Mouse (Mus musculus) stomach, embryonic 14.5 days (tissue): Measurements from ENCODE around the gene Cd300lf. TPM values are rescaled to one million over a fixed set of nuclear protein-coding genes. Genes with fewer than 3 reads are reported as not detected.

ENCODE experiments used
- ATAC-seq: fragments of 200-750 bp; cut with Nextera tagmentation; 2 replicates; pipeline ENCODE4 v1.8.0; 2017; ENCODE audit warnings: low read depth, moderate TSS enrichment; ENCODE audit not compliant: insufficient number of reproducible peaks, insufficient read depth, low FRiP score
- H3K27ac ChIP-seq: fragments of 300-500 bp; sonication (generic); 2 replicates; pipeline ENCODE4 v1.5.1; 2014; ENCODE audit warnings: mild to moderate bottlenecking, low read length, moderate library complexity, mixed read lengths
- H3K27me3 ChIP-seq: fragments of 300-500 bp; sonication (generic); 2 replicates; pipeline ENCODE4 v1.6.1; 2014; ENCODE audit warnings: low read length, control low read depth, mixed read lengths; ENCODE audit not compliant: control insufficient read depth, insufficient read depth
- H3K36me3 ChIP-seq: fragments of 300-500 bp; sonication (generic); 2 replicates; pipeline ENCODE4 v1.6.1; 2014; ENCODE audit warnings: mild to moderate bottlenecking, control low read depth, low read length, moderate library complexity, mixed read lengths; ENCODE audit not compliant: control insufficient read depth, insufficient read depth
- H3K4me1 ChIP-seq: fragments of 300-500 bp; sonication (generic); 2 replicates; pipeline ENCODE4 v1.6.1; 2014; ENCODE audit warnings: low read length, control low read depth, mixed read lengths; ENCODE audit not compliant: control insufficient read depth, insufficient read depth
- H3K4me2 ChIP-seq: fragments of 300-500 bp; sonication (generic); replicated peaks from 2 replicates; pipeline ENCODE4 v1.6.1; 2014; ENCODE audit warnings: low read depth, low read length, control low read depth
- H3K4me3 ChIP-seq: fragments of 300-500 bp; sonication (generic); 2 replicates; pipeline ENCODE4 v1.5.1; 2014; ENCODE audit warnings: low read depth, low read length, control low read depth
- H3K9ac ChIP-seq: fragments of 300-500 bp; sonication (generic); replicated peaks from 2 replicates; pipeline ENCODE4 v1.6.1; 2014; ENCODE audit warnings: low read depth, mild to moderate bottlenecking, control low read depth, low read length, moderate library complexity, mixed read lengths
- H3K9me3 ChIP-seq: fragments of 300-500 bp; sonication (generic); 2 replicates; pipeline ENCODE4 v1.6.1; 2016; ENCODE audit warnings: low read depth, low read length, control low read depth; ENCODE audit not compliant: control insufficient read depth
- WGBS: fragments of 180-500 bp; shearing (Covaris S2); extraction: QIAGEN DNeasy Blood & Tissue Kit; methylation state at CpG from one replicate; pipeline ENCODE4 v1.1.7; 2014; 5-methylcytosine and 5-hydroxymethylcytosine counted together
- polyA plus RNA-seq: library from polyadenylated mRNA; unstranded; fragments of >200 nt; fragmentation: Nextera tagmentation; extraction: Ambion mirVana; gene quantifications from 2 replicates; pipeline ENCODE4 v1.2.1, GENCODE M21; 2014

The Cd300lf gene
- polyA plus RNA-seq, 1 experiment from 2014 or later, result 0.33 TPM

GRCm38 (mm10) chr11:115163568-115164150 lies 29.9 kb upstream of the Cd300lf start:
- peak overlapping the region; percentile 70; the same call in 1 of the 2 replicates for H3K27ac ChIP-seq
- no peaks in the 10 kb centered on the region for H3K36me3 ChIP-seq
- peak overlapping the region; percentile 53 for H3K9ac ChIP-seq
- peaks cover 21% of the 10 kb centered on the region; the same call in 1 of the 2 replicates for H3K4me1 ChIP-seq
- H3K9me3 ChIP-seq, result no peaks in the 10 kb centered on the region
- H3K4me3 ChIP-seq, result peak overlapping the region; percentile 76
- WGBS, result under 1% methylated on average over 47 of the region's 47 CpGs
- no peaks in the 10 kb centered on the region for H3K27me3 ChIP-seq
- peak overlapping the region; percentile 83 for H3K4me2 ChIP-seq
- ATAC-seq, result no peak

- Histone ChIP-seq H3K4me1 (peaks cover 27% of the 10 kb centered on the region), H3K4me2 (peak within 1 kb of the TSS; percentile 83)
- ATAC-seq, result peak; percentile 93
These were observed 29.2 kb upstream of the Cd300lf start, which contains the start of gene Slc9a3r1 for GRCm38 (mm10) chr11:115162832-115163480. Gene Slc9a3r1, plus strand, starts transcription at chr11:115163341.

GRCm38 (mm10) chr11:115162205-115162601 lies 28.4 kb upstream of the Cd300lf start:
- Histone ChIP-seq H3K4me1 (peaks cover 30% of the 10 kb centered on the region), H3K9ac (no peak overlapping the region), H3K9me3 (no peaks in the 10 kb centered on the region), H3K36me3 (no peaks in the 10 kb centered on the region), H3K4me2 (peak overlapping the region; percentile 83), H3K4me3 (no peak overlapping the region), H3K27ac (peak overlapping the region; percentile 72), H3K27me3 (no peaks in the 10 kb centered on the region)
- no peak for ATAC-seq
- 18% methylated on average over 9 of the region's 9 CpGs for WGBS

More at GRCm38 (mm10) chr11:115162832-115163480, 29.2 kb upstream of the Cd300lf start, which contains the start of gene Slc9a3r1:
- Histone ChIP-seq H3K4me3 (peak within 1 kb of the TSS; percentile 76), H3K9ac (peak within 1 kb of the TSS; percentile 53), H3K9me3 (no peaks in the 10 kb centered on the region), H3K27me3 (no peaks in the 10 kb centered on the region), H3K27ac (peak within 1 kb of the TSS; percentile 72), H3K36me3 (no peaks in the 10 kb centered on the region)
- WGBS, result under 1% methylated on average over 47 of the region's 47 CpGs

- Histone ChIP-seq H3K4me1 (peaks cover 30% of the 10 kb centered on the region), H3K27me3 (no peaks in the 10 kb centered on the region), H3K4me3 (no peak overlapping the region), H3K9ac (no peak overlapping the region), H3K4me2 (0 out of 2 replicates have a peak overlapping the region, but pooled peaks have one; percentile 83), H3K27ac (peak overlapping the region; percentile 72), H3K36me3 (no peaks in the 10 kb centered on the region), H3K9me3 (no peaks in the 10 kb centered on the region)
- no peak for ATAC-seq
- WGBS, result 52% methylated on average over 9 of the region's 9 CpGs
These were observed 27.9 kb upstream of the Cd300lf start for GRCm38 (mm10) chr11:115161578-115162204.

- WGBS, result 29% methylated on average over 10 of the region's 10 CpGs
- H3K9ac ChIP-seq, result no peak overlapping the region
- ATAC-seq, result no peak
- H3K4me3 ChIP-seq, result no peak overlapping the region
- no peak overlapping the region for H3K4me2 ChIP-seq
- H3K27ac ChIP-seq, result peak overlapping the region; percentile 33; the same call in 1 of the 2 replicates
- no peaks in the 10 kb centered on the region for H3K27me3 ChIP-seq
- no peaks in the 10 kb centered on the region for H3K9me3 ChIP-seq
- H3K36me3 ChIP-seq, result no peaks in the 10 kb centered on the region
- H3K4me1 ChIP-seq, result peaks cover 30% of the 10 kb centered on the region
These were observed 27.2 kb upstream of the Cd300lf start for GRCm38 (mm10) chr11:115160883-115161577.

GRCm38 (mm10) chr11:115160016-115160797 lies 26.4 kb upstream of the Cd300lf start:
- 48% methylated on average over 11 of the region's 11 CpGs for WGBS
- no peak for ATAC-seq
- H3K4me3 ChIP-seq, result no peak overlapping the region
- H3K4me2 ChIP-seq, result no peak overlapping the region
- no peak overlapping the region for H3K27ac ChIP-seq
- H3K4me1 ChIP-seq, result peaks cover 28% of the 10 kb centered on the region
- H3K27me3 ChIP-seq, result no peaks in the 10 kb centered on the region
- H3K9me3 ChIP-seq, result no peaks in the 10 kb centered on the region
- no peak overlapping the region for H3K9ac ChIP-seq
- no peaks in the 10 kb centered on the region for H3K36me3 ChIP-seq

- 29% methylated on average over 12 of the region's 12 CpGs for WGBS
- peak overlapping the region; percentile 52; the same call in 1 of the 2 replicates for H3K27ac ChIP-seq
- H3K27me3 ChIP-seq, result peaks cover 4% of the 10 kb centered on the region
- H3K4me1 ChIP-seq, result peaks cover 27% of the 10 kb centered on the region
- H3K9me3 ChIP-seq, result no peaks in the 10 kb centered on the region
- H3K36me3 ChIP-seq, result no peaks in the 10 kb centered on the region
- H3K4me3 ChIP-seq, result no peak overlapping the region
- no peak overlapping the region for H3K9ac ChIP-seq
- no peak overlapping the region for H3K4me2 ChIP-seq
- ATAC-seq, result no peak
These were observed 24.3 kb upstream of the Cd300lf start for GRCm38 (mm10) chr11:115157933-115158719.
